Mouse (Mus musculus): ENCODE data around the gene Gm28372. TPM values are rescaled to one million over a fixed set of nuclear protein-coding genes. Genes with fewer than 3 reads are reported as not detected.

Gm28372 gene
- polyA plus RNA-seq, 1 experiment from 2014 or later = 0.11 TPM

- Histone ChIP-seq H3K4me2 (no peak overlapping the region), H3K36me3 (no peaks in the 10 kb centered on the region), H3K27ac (no peak overlapping the region), H3K4me1 (replicated peaks) (peaks cover 24% of the 10 kb centered on the region), H3K9ac (replicated peaks) (no peak overlapping the region), H3K9me3 (no peaks in the 10 kb centered on the region), H3K27me3 (no peaks in the 10 kb centered on the region), H3K4me3 (replicated peaks) (no peak overlapping the region)
- ATAC-seq (ENCODE audit: insufficient number of reproducible peaks, insufficient read depth, low FRiP score, low TSS enrichment, low read depth) = peak; percentile 69; the same call in 1 of the 2 replicates
- WGBS = 38% methylated on average over 16 of the region's 16 CpGs
Observed at GRCm38 (mm10) chr2:130411558-130412495, 6.8 kb downstream of the Gm28372 start.

- WGBS = 91% methylated on average over 3 of the region's 3 CpGs
Observed at GRCm38 (mm10) chr2:130412775-130413174, 7.7 kb downstream of the Gm28372 start.

GRCm38 (mm10) chr2:130414094-130414856, 9.2 kb downstream of the Gm28372 start:
- Histone ChIP-seq H3K9me3 (no peaks in the 10 kb centered on the region), H3K36me3 (peaks cover 13% of the 10 kb centered on the region), H3K4me3 (replicated peaks) (no peak overlapping the region), H3K27me3 (no peaks in the 10 kb centered on the region), H3K4me2 (no peak overlapping the region), H3K9ac (replicated peaks) (no peak overlapping the region), H3K27ac (no peak overlapping the region), H3K4me1 (replicated peaks) (peaks cover 8% of the 10 kb centered on the region)
- 68% methylated on average over 6 of the region's 6 CpGs for WGBS
- no peak for ATAC-seq (ENCODE audit: insufficient number of reproducible peaks, insufficient read depth, low FRiP score, low TSS enrichment, low read depth)

More at GRCm38 (mm10) chr2:130412775-130413174, 7.7 kb downstream of the Gm28372 start:
- Histone ChIP-seq H3K9me3 (no peaks in the 10 kb centered on the region), H3K9ac (replicated peaks) (no peak overlapping the region), H3K27ac (no peak overlapping the region), H3K36me3 (no peaks in the 10 kb centered on the region), H3K4me2 (no peak overlapping the region), H3K4me1 (replicated peaks) (peaks cover 23% of the 10 kb centered on the region), H3K27me3 (no peaks in the 10 kb centered on the region), H3K4me3 (replicated peaks) (no peak overlapping the region)
- no peak for ATAC-seq (ENCODE audit: insufficient number of reproducible peaks, insufficient read depth, low FRiP score, low TSS enrichment, low read depth)

GRCm38 (mm10) chr2:130421781-130422620, 17.0 kb downstream of the Gm28372 start:
- no peak for ATAC-seq (ENCODE audit: insufficient number of reproducible peaks, insufficient read depth, low FRiP score, low TSS enrichment, low read depth)
- Histone ChIP-seq H3K4me1 (replicated peaks) (peaks cover 14% of the 10 kb centered on the region), H3K9me3 (no peaks in the 10 kb centered on the region), H3K9ac (replicated peaks) (no peak overlapping the region), H3K4me3 (replicated peaks) (no peak overlapping the region), H3K27ac (no peak overlapping the region), H3K27me3 (no peaks in the 10 kb centered on the region), H3K36me3 (peaks cover 37% of the 10 kb centered on the region), H3K4me2 (no peak overlapping the region)
- WGBS = 96% methylated on average over 26 of the region's 26 CpGs

- ATAC-seq (ENCODE audit: insufficient number of reproducible peaks, insufficient read depth, low FRiP score, low TSS enrichment, low read depth) = peak; percentile 77
- Histone ChIP-seq H3K4me2 (peak overlapping the region; percentile 78), H3K4me3 (replicated peaks) (peak overlapping the region; percentile 86), H3K36me3 (peaks cover 35% of the 10 kb centered on the region), H3K9me3 (no peaks in the 10 kb centered on the region), H3K4me1 (replicated peaks) (peaks cover 14% of the 10 kb centered on the region), H3K9ac (replicated peaks) (peak overlapping the region; percentile 74), H3K27ac (peak overlapping the region; percentile 93), H3K27me3 (no peaks in the 10 kb centered on the region)
- WGBS = 12% methylated on average over 49 of the region's 49 CpGs
Observed at GRCm38 (mm10) chr2:130423397-130424125, 18.5 kb downstream of the Gm28372 start.

- ATAC-seq (ENCODE audit: insufficient number of reproducible peaks, insufficient read depth, low FRiP score, low TSS enrichment, low read depth) = peak; percentile 94
- WGBS = under 1% methylated on average over 58 of the region's 58 CpGs
- peak within 1 kb of the TSS; percentile 74 for H3K9ac ChIP-seq (replicated peaks)
Observed at GRCm38 (mm10) chr2:130424126-130424853, 19.3 kb downstream of the Gm28372 start, which contains the start of the genes Vps16 and Pced1a. TSS of gene Vps16 (plus strand) at chr2:130424339. TSS of gene Pced1a (minus strand) at chr2:130424701.

GRCm38 (mm10) chr2:130425112-130425511, 20.1 kb downstream of the Gm28372 start:
- peaks cover 29% of the 10 kb centered on the region; the same call in 1 of the 2 replicates for H3K36me3 ChIP-seq
- ATAC-seq (ENCODE audit: insufficient number of reproducible peaks, insufficient read depth, low FRiP score, low TSS enrichment, low read depth) = no peak
- H3K4me2 ChIP-seq = peak overlapping the region; percentile 78
- peak overlapping the region; percentile 74 for H3K9ac ChIP-seq (replicated peaks)
- no peak overlapping the region for H3K27ac ChIP-seq
- WGBS = 55% methylated on average over 5 of the region's 5 CpGs
- H3K4me3 ChIP-seq (replicated peaks) = peak overlapping the region; percentile 86
- no peaks in the 10 kb centered on the region for H3K9me3 ChIP-seq
- peaks cover 14% of the 10 kb centered on the region for H3K4me1 ChIP-seq (replicated peaks)
- H3K27me3 ChIP-seq = no peaks in the 10 kb centered on the region

More at GRCm38 (mm10) chr2:130424126-130424853, 19.3 kb downstream of the Gm28372 start, which contains the start of the genes Vps16 and Pced1a:
- Histone ChIP-seq H3K9me3 (no peaks in the 10 kb centered on the region), H3K27me3 (no peaks in the 10 kb centered on the region), H3K4me2 (peak within 1 kb of the TSS; percentile 78), H3K4me3 (replicated peaks) (peak within 1 kb of the TSS; percentile 86), H3K36me3 (peaks cover 28% of the 10 kb centered on the region), H3K4me1 (replicated peaks) (peaks cover 14% of the 10 kb centered on the region), H3K27ac (peak within 1 kb of the TSS; percentile 93)

GRCm38 (mm10) chr2:130429851-130430250, 24.8 kb downstream of the Gm28372 start:
- H3K9ac ChIP-seq (replicated peaks) = no peak overlapping the region
- H3K4me1 ChIP-seq (replicated peaks) = peaks cover 6% of the 10 kb centered on the region
- peaks cover 27% of the 10 kb centered on the region for H3K36me3 ChIP-seq
- no peaks in the 10 kb centered on the region for H3K9me3 ChIP-seq
- no peak for ATAC-seq (ENCODE audit: insufficient number of reproducible peaks, insufficient read depth, low FRiP score, low TSS enrichment, low read depth)
- WGBS = 84% methylated on average over 2 of the region's 2 CpGs
- H3K4me3 ChIP-seq (replicated peaks) = no peak overlapping the region
- H3K27ac ChIP-seq = no peak overlapping the region
- no peak overlapping the region for H3K4me2 ChIP-seq
- H3K27me3 ChIP-seq = no peaks in the 10 kb centered on the region

- Histone ChIP-seq H3K4me2 (no peak overlapping the region), H3K9ac (replicated peaks) (no peak overlapping the region), H3K4me1 (replicated peaks) (peaks cover under 1% of the 10 kb centered on the region; the same call in 1 of the 2 replicates), H3K4me3 (replicated peaks) (no peak overlapping the region), H3K27me3 (no peaks in the 10 kb centered on the region), H3K9me3 (no peaks in the 10 kb centered on the region), H3K27ac (no peak overlapping the region), H3K36me3 (peaks cover 27% of the 10 kb centered on the region)
- ATAC-seq (ENCODE audit: insufficient number of reproducible peaks, insufficient read depth, low FRiP score, low TSS enrichment, low read depth) = no peak
- WGBS = 79% methylated on average over 3 of the region's 3 CpGs
Observed at GRCm38 (mm10) chr2:130430484-130430883, 25.4 kb downstream of the Gm28372 start.

Data from limb, embryonic 12.5 days (tissue).